Mouse (Mus musculus): ENCODE results near the gene Ttc33. TPM values are rescaled to one million over a fixed set of nuclear protein-coding genes. Genes with fewer than 3 reads are reported as not detected.

The Ttc33 gene
- 47.3 and 50.0 TPM in 2 replicates for total RNA-seq (2014; rRNA removed)
- 42.7 and 50.8 TPM in 2 replicates for polyA plus RNA-seq (2015; fragmentation: Nextera tagmentation; extraction: Ambion mirVana)

- peak; percentile 65 for TF ChIP-seq CTCF (IDR thresholded peaks at IDR 0.05; ENCODE audit: low read depth)
- peak within 1 kb of the TSS; percentile 72 for H3K4me2 ChIP-seq (ENCODE audit: low read depth)
- ATAC-seq (peak; percentile 90), DNase-seq (peak; percentile 83)
- H3K4me3 ChIP-seq (ENCODE audit: low read depth, low read length): peak within 1 kb of the TSS; percentile 92
- 0 out of 2 replicates have a peak, but pooled peaks cover 3% of the 10 kb centered on the region for H3K36me3 ChIP-seq (ENCODE audit: insufficient read depth)
- H3K9ac ChIP-seq: peak within 1 kb of the TSS; percentile 85
- peaks cover 6% of the 10 kb centered on the region; the same call in 1 of the 2 replicates for H3K4me1 ChIP-seq (ENCODE audit: insufficient read depth)
- no peaks in the 10 kb centered on the region for H3K9me3 ChIP-seq (ENCODE audit: low read length)
- H3K27ac ChIP-seq (ENCODE audit: low read depth, low read length): peak within 1 kb of the TSS; percentile 90
- no peaks in the 10 kb centered on the region for H3K27me3 ChIP-seq (ENCODE audit: insufficient read depth, low read length)
- under 1% methylated on average over 55 of the region's 55 CpGs for WGBS
Observed at GRCm38 (mm10) chr15:5185366-5186292, at the start of gene Ttc33. Gene Ttc33, plus strand, starts transcription at chr15:5185525.

GRCm38 (mm10) chr15:5138021-5138856, 47.1 kb upstream of the Ttc33 start:
- peak; percentile 89 for ATAC-seq
- no peak for TF ChIP-seq CTCF (IDR thresholded peaks at IDR 0.05; ENCODE audit: low read depth)
- DNase-seq: peak; percentile 56

GRCm38 (mm10) chr15:5139366-5139765, 46.0 kb upstream of the Ttc33 start:
- H3K4me3 ChIP-seq (ENCODE audit: low read depth, low read length): no peak overlapping the region
- no peaks in the 10 kb centered on the region for H3K4me1 ChIP-seq (ENCODE audit: insufficient read depth)
- H3K4me2 ChIP-seq (ENCODE audit: low read depth): no peak overlapping the region
- TF ChIP-seq CTCF (IDR thresholded peaks at IDR 0.05; ENCODE audit: low read depth): no peak
- no peaks in the 10 kb centered on the region for H3K36me3 ChIP-seq (ENCODE audit: insufficient read depth)
- WGBS: 89% methylated on average over 2 of the region's 2 CpGs
- no peaks in the 10 kb centered on the region for H3K27me3 ChIP-seq (ENCODE audit: insufficient read depth, low read length)
- ATAC-seq (no peak), DNase-seq (no peak)
- no peak overlapping the region for H3K27ac ChIP-seq (ENCODE audit: low read depth, low read length)
- H3K9me3 ChIP-seq (ENCODE audit: low read length): no peaks in the 10 kb centered on the region
- H3K9ac ChIP-seq: no peak overlapping the region

More at GRCm38 (mm10) chr15:5138021-5138856, 47.1 kb upstream of the Ttc33 start:
- Histone ChIP-seq H3K4me2 (ENCODE audit: low read depth) (peak overlapping the region; percentile 8; the same call in 1 of the 2 replicates), H3K9me3 (ENCODE audit: low read length) (no peaks in the 10 kb centered on the region), H3K9ac (no peak overlapping the region), H3K4me3 (ENCODE audit: low read depth, low read length) (no peak overlapping the region), H3K27ac (ENCODE audit: low read depth, low read length) (no peak overlapping the region), H3K27me3 (ENCODE audit: insufficient read depth, low read length) (no peaks in the 10 kb centered on the region), H3K4me1 (ENCODE audit: insufficient read depth) (no peaks in the 10 kb centered on the region), H3K36me3 (ENCODE audit: insufficient read depth) (no peaks in the 10 kb centered on the region)
- WGBS: 34% methylated on average over 9 of the region's 9 CpGs

- Histone ChIP-seq H3K4me3 (ENCODE audit: low read depth, low read length) (no peak overlapping the region), H3K4me1 (ENCODE audit: insufficient read depth) (0 out of 2 replicates have a peak, but pooled peaks cover under 1% of the 10 kb centered on the region), H3K4me2 (ENCODE audit: low read depth) (no peak overlapping the region), H3K27me3 (ENCODE audit: insufficient read depth, low read length) (no peaks in the 10 kb centered on the region), H3K27ac (ENCODE audit: low read depth, low read length) (no peak overlapping the region), H3K9ac (no peak overlapping the region), H3K9me3 (ENCODE audit: low read length) (no peaks in the 10 kb centered on the region), H3K36me3 (ENCODE audit: insufficient read depth) (no peaks in the 10 kb centered on the region)
- TF ChIP-seq CTCF (IDR thresholded peaks at IDR 0.05; ENCODE audit: low read depth): no peak
- ATAC-seq (no peak), DNase-seq (no peak)
- 89% methylated on average over 7 of the region's 7 CpGs for WGBS
Observed at GRCm38 (mm10) chr15:5139863-5140262, 45.5 kb upstream of the Ttc33 start.

- Histone ChIP-seq H3K9me3 (ENCODE audit: low read length) (no peaks in the 10 kb centered on the region), H3K4me3 (ENCODE audit: low read depth, low read length) (no peak overlapping the region), H3K4me1 (ENCODE audit: insufficient read depth) (peaks cover 5% of the 10 kb centered on the region), H3K36me3 (ENCODE audit: insufficient read depth) (no peaks in the 10 kb centered on the region), H3K27me3 (ENCODE audit: insufficient read depth, low read length) (no peaks in the 10 kb centered on the region), H3K9ac (no peak overlapping the region), H3K27ac (ENCODE audit: low read depth, low read length) (no peak overlapping the region), H3K4me2 (ENCODE audit: low read depth) (no peak overlapping the region)
- ATAC-seq (no peak), DNase-seq (no peak)
- no peak for TF ChIP-seq CTCF (IDR thresholded peaks at IDR 0.05; ENCODE audit: low read depth)
Observed at GRCm38 (mm10) chr15:5140357-5140756, 45.0 kb upstream of the Ttc33 start.

DNA sequence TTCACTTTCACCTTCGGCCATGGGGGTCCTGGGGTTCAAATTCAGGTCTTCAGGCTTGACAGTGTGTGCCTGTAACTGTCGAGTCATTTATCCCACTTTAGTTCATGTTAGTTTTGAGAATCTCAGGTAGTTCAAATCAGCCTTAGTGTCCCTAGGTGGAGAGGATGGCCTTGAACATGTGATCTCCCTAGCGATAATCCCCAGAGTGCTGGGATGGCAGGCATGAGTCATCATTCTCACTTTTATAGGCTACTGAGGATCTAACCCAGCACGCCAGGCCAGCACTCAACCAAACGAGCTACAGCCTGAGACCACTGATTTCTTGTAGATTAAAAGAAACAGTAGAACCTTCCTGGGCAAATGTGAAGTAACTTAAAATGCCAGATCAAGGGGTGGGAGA, 43.3 kb upstream of the Ttc33 start:
- no peak overlapping the region for H3K9ac ChIP-seq

More for the DNA sequence above, 43.3 kb upstream of the Ttc33 start:
- H3K4me2 ChIP-seq (ENCODE audit: low read depth): no peak overlapping the region
- H3K9me3 ChIP-seq (ENCODE audit: low read length): no peaks in the 10 kb centered on the region
- H3K36me3 ChIP-seq (ENCODE audit: insufficient read depth): no peaks in the 10 kb centered on the region
- no peak overlapping the region for H3K4me3 ChIP-seq (ENCODE audit: low read depth, low read length)
- DNase-seq (no peak), ATAC-seq (no peak)
- H3K4me1 ChIP-seq (ENCODE audit: insufficient read depth): peaks cover 9% of the 10 kb centered on the region
- TF ChIP-seq CTCF (IDR thresholded peaks at IDR 0.05; ENCODE audit: low read depth): no peak
- no peaks in the 10 kb centered on the region for H3K27me3 ChIP-seq (ENCODE audit: insufficient read depth, low read length)
- no peak overlapping the region for H3K27ac ChIP-seq (ENCODE audit: low read depth, low read length)
- 65% methylated on average over 5 of the region's 5 CpGs for WGBS
